Mouse (Mus musculus): Measurements from ENCODE around the gene Cst3.

- TF ChIP-seq CTCF (IDR thresholded peaks at IDR 0.05; ENCODE audit: control insufficient read depth, insufficient read depth, insufficient replicate concordance, low read depth, low read length) (no peak), POLR2A (IDR thresholded peaks at IDR 0.05; ENCODE audit: control insufficient read depth, low read depth, low read length) (no peak)
These were observed 1.7 kb upstream of the Cst3 start for GRCm38 (mm10) chr2:148877016-148877770.

All from testis, adult 2 months (tissue).